ENCODE assay signal across 9 mouse cellular contexts in the genomic region with DNA sequence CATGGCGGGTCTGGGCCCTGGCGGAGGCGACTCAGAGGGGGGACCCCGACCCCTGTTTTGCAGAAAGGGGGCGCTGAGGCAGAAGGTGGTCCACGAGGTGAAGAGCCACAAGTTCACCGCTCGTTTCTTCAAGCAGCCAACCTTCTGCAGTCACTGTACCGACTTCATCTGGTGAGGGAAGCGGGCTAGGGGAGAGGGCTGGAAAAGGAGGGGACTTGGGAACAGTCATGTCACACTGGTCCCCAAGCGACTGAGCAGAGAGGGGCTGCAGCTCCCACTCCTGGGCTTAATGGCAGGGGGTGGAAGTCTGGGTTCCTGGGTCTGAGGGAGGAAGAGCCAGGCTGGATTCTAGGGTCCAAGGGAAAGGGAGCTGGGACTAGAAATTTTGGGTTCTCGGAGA. TPM values are rescaled to one million over a fixed set of nuclear protein-coding genes. Genes with fewer than 3 reads are reported as not detected.
DNase-seq lines count a peak whose midpoint lies in the region; ATAC-seq and TF ChIP-seq lines count a peak whose summit lies in the region.
"Had no signal": no experiment of that assay in that cellular context is flagged by ENCODE, and none has a peak within 500 bp of the region (broad histone marks: within the 10 kb centered on the region; RNA-seq: fewer than 3 reads in every experiment).

No protein-coding gene starts in this region.

- no peaks in the 10 kb centered on the region for H3K9me3 ChIP-seq in lung, embryonic 14.5 days (ENCODE audit: low read depth, low read length)
- no peaks in the 10 kb centered on the region for H3K9me3 ChIP-seq in embryonic facial prominence, embryonic 13.5 days
- H3K9me3 ChIP-seq in intestine, embryonic 15.5 days, result no peaks in the 10 kb centered on the region
- H3K9me3 ChIP-seq in neural tube, embryonic 14.5 days (ENCODE audit: control insufficient read depth, low read length), result no peaks in the 10 kb centered on the region

- ATAC-seq in lung, embryonic 14.5 days (ENCODE audit: insufficient read depth), result peak; percentile 6; the same call in 1 of the 2 replicates
- ATAC-seq in embryonic facial prominence, embryonic 13.5 days (ENCODE audit: insufficient number of reproducible peaks, insufficient read depth, low FRiP score, low TSS enrichment, low read depth), result no peak
- ATAC-seq in intestine, embryonic 15.5 days, result no peak; the same call in none of the 2 replicates
- ATAC-seq in neural tube, embryonic 14.5 days (ENCODE audit: low read depth), result peak; percentile 42; the same call in 1 of the 2 replicates
- no peak for ATAC-seq in megakaryocyte-erythroid progenitor cell, adult 5-6 weeks (replicated peaks; ENCODE audit: low FRiP score, low TSS enrichment, poor library complexity, severe bottlenecking)

- peak overlapping the region; percentile 62 for H3K4me2 ChIP-seq in lung, embryonic 14.5 days
- H3K4me2 ChIP-seq in embryonic facial prominence, embryonic 13.5 days, result peak overlapping the region; percentile 60
- H3K4me2 ChIP-seq in intestine, embryonic 15.5 days (replicated peaks), result peak overlapping the region; percentile 66
- peak overlapping the region; percentile 63 for H3K4me2 ChIP-seq in neural tube, embryonic 14.5 days (ENCODE audit: low read depth, low read length)

- H3K9ac ChIP-seq in lung, embryonic 14.5 days, result no peak overlapping the region
- H3K9ac ChIP-seq in embryonic facial prominence, embryonic 13.5 days, result 0 out of 2 replicates have a peak overlapping the region, but pooled peaks have one; percentile 40
- H3K9ac ChIP-seq in intestine, embryonic 15.5 days, result 0 out of 2 replicates have a peak overlapping the region, but pooled peaks have one; percentile 28
- peak overlapping the region; percentile 29 for H3K9ac ChIP-seq in neural tube, embryonic 14.5 days (replicated peaks; ENCODE audit: low read depth, low read length)

- peak overlapping the region; percentile 32 for H3K4me3 ChIP-seq in lung, embryonic 14.5 days (ENCODE audit: low read depth, low read length)
- peak overlapping the region; percentile 36 for H3K4me3 ChIP-seq in embryonic facial prominence, embryonic 13.5 days
- peak overlapping the region; percentile 28 for H3K4me3 ChIP-seq in intestine, embryonic 15.5 days (replicated peaks)
- H3K4me3 ChIP-seq in neural tube, embryonic 14.5 days (ENCODE audit: low read depth, low read length), result peak overlapping the region; percentile 33

- 4% methylated on average over 12 of the region's 12 CpGs for WGBS in lung, embryonic 14.5 days
- 2% methylated on average over 12 of the region's 12 CpGs for WGBS in embryonic facial prominence, embryonic 13.5 days
- WGBS in intestine, embryonic 15.5 days, result 7% methylated on average over 11 of the region's 12 CpGs
- WGBS in neural tube, embryonic 14.5 days, result 4% methylated on average over 12 of the region's 12 CpGs

- H3K4me1 ChIP-seq in lung, embryonic 14.5 days (ENCODE audit: insufficient read depth), result no peaks in the 10 kb centered on the region; the same call in 1 of the 2 replicates
- peaks cover 31% of the 10 kb centered on the region for H3K4me1 ChIP-seq in embryonic facial prominence, embryonic 13.5 days
- peaks cover 21% of the 10 kb centered on the region for H3K4me1 ChIP-seq in intestine, embryonic 15.5 days (replicated peaks)
- H3K4me1 ChIP-seq in neural tube, embryonic 14.5 days (ENCODE audit: control insufficient read depth, insufficient read depth, low read length), result peaks cover 18% of the 10 kb centered on the region

- TF ChIP-seq CTCF in lung, embryonic 14.5 days (IDR thresholded peaks at IDR 0.05; ENCODE audit: low read depth), result no peak

- H3K27me3 ChIP-seq in lung, embryonic 14.5 days (ENCODE audit: insufficient read depth, low read length), result peaks cover 31% of the 10 kb centered on the region
- peaks cover 75% of the 10 kb centered on the region for H3K27me3 ChIP-seq in embryonic facial prominence, embryonic 13.5 days
- H3K27me3 ChIP-seq in intestine, embryonic 15.5 days (replicated peaks), result peaks cover 22% of the 10 kb centered on the region
- peaks cover 5% of the 10 kb centered on the region; the same call in 1 of the 2 replicates for H3K27me3 ChIP-seq in neural tube, embryonic 14.5 days (ENCODE audit: control insufficient read depth, insufficient read depth, low read length)

- peaks cover 14% of the 10 kb centered on the region for H3K36me3 ChIP-seq in lung, embryonic 14.5 days (ENCODE audit: insufficient read depth)
- peaks cover 5% of the 10 kb centered on the region; the same call in 1 of the 2 replicates for H3K36me3 ChIP-seq in embryonic facial prominence, embryonic 13.5 days
- H3K36me3 ChIP-seq in intestine, embryonic 15.5 days, result 0 out of 2 replicates have a peak, but pooled peaks cover 5% of the 10 kb centered on the region
- no peaks in the 10 kb centered on the region for H3K36me3 ChIP-seq in neural tube, embryonic 14.5 days (ENCODE audit: control insufficient read depth, insufficient read depth, low read length)

- no peak overlapping the region for H3K27ac ChIP-seq in lung, embryonic 14.5 days (ENCODE audit: low read depth)
- no peak overlapping the region for H3K27ac ChIP-seq in embryonic facial prominence, embryonic 13.5 days
- H3K27ac ChIP-seq in intestine, embryonic 15.5 days, result no peak overlapping the region
- H3K27ac ChIP-seq in neural tube, embryonic 14.5 days (ENCODE audit: low read depth, low read length), result no peak overlapping the region

- DNase-seq in lung, embryonic 14.5 days, result no peak
- no peak for DNase-seq in lung, postnatal 25 days (ENCODE audit: low spot score)
- DNase-seq in layer of hippocampus, adult 9-11 months, result no peak
- no peak for DNase-seq in thymus, postnatal 0 days (ENCODE audit: low spot score)

RNA-seq across cellular contexts. Expression of a gene that starts 14.8 kb away (rescaled TPM):
- polyA plus RNA-seq in lung, embryonic 14.5 days (2014; fragmentation: Nextera tagmentation; extraction: Ambion mirVana), result 0.14 and 0.25 TPM in 2 replicates
- 0.17 TPM in 1 of 2 replicates, not detected in the other for polyA plus RNA-seq in embryonic facial prominence, embryonic 13.5 days (2015; fragmentation: Nextera tagmentation; extraction: Ambion mirVana)
- 0.27 and 0.45 TPM in 2 replicates for polyA plus RNA-seq in intestine, embryonic 15.5 days (2015; fragmentation: Nextera tagmentation; extraction: Ambion mirVana)
- polyA plus RNA-seq in neural tube, embryonic 14.5 days (2014; fragmentation: Nextera tagmentation; extraction: Ambion mirVana), result 0.88 and 1.5 TPM in 2 replicates
- not detected in 2 replicates for total RNA-seq in megakaryocyte-erythroid progenitor cell, adult 5-6 weeks (2014; fragmentation: Nextera tagmentation)
- not detected in 2 replicates for total RNA-seq in megakaryocyte-erythroid progenitor cell, adult 5-6 weeks (2017)
- polyA plus RNA-seq in thymus, postnatal 0 days (2015; fragmentation: Nextera tagmentation; extraction: Ambion mirVana), result 0.59 TPM in 1 of 2 replicates, not detected in the other
- total RNA-seq: hematopoietic stem cell, adult 5-6 weeks had no signal

RNA-seq across cellular contexts. Expression of a gene that starts 14.9 kb away (rescaled TPM):
- 138 and 147 TPM in 2 replicates for polyA plus RNA-seq in lung, embryonic 14.5 days (2014; fragmentation: Nextera tagmentation; extraction: Ambion mirVana)
- polyA plus RNA-seq in embryonic facial prominence, embryonic 13.5 days (2015; fragmentation: Nextera tagmentation; extraction: Ambion mirVana), result 43.3 and 44.7 TPM in 2 replicates
- polyA plus RNA-seq in intestine, embryonic 15.5 days (2015; fragmentation: Nextera tagmentation; extraction: Ambion mirVana), result 131 and 135 TPM in 2 replicates
- 39.2 and 52.5 TPM in 2 replicates for polyA plus RNA-seq in neural tube, embryonic 14.5 days (2014; fragmentation: Nextera tagmentation; extraction: Ambion mirVana)
- 1.2 TPM in 1 of 2 replicates, not detected in the other for total RNA-seq in megakaryocyte-erythroid progenitor cell, adult 5-6 weeks (2014; fragmentation: Nextera tagmentation)
- total RNA-seq in megakaryocyte-erythroid progenitor cell, adult 5-6 weeks (2017), result 0.61 and 2.4 TPM in 2 replicates
- polyA plus RNA-seq in thymus, postnatal 0 days (2015; fragmentation: Nextera tagmentation; extraction: Ambion mirVana), result 11.6 and 12.1 TPM in 2 replicates

RNA-seq across cellular contexts. Expression of a gene that starts 29.0 kb away (rescaled TPM):
- polyA plus RNA-seq in lung, embryonic 14.5 days (2014; fragmentation: Nextera tagmentation; extraction: Ambion mirVana), result 1.2 and 1.5 TPM in 2 replicates
- 3.3 and 3.7 TPM in 2 replicates for polyA plus RNA-seq in embryonic facial prominence, embryonic 13.5 days (2015; fragmentation: Nextera tagmentation; extraction: Ambion mirVana)
- 1.2 and 1.8 TPM in 2 replicates for polyA plus RNA-seq in intestine, embryonic 15.5 days (2015; fragmentation: Nextera tagmentation; extraction: Ambion mirVana)
- 4.2 and 5.1 TPM in 2 replicates for polyA plus RNA-seq in neural tube, embryonic 14.5 days (2014; fragmentation: Nextera tagmentation; extraction: Ambion mirVana)
- total RNA-seq in megakaryocyte-erythroid progenitor cell, adult 5-6 weeks (2014; fragmentation: Nextera tagmentation), result not detected in 2 replicates
- total RNA-seq in megakaryocyte-erythroid progenitor cell, adult 5-6 weeks (2017), result not detected in 2 replicates
- 0.09 and 0.27 TPM in 2 replicates for polyA plus RNA-seq in thymus, postnatal 0 days (2015; fragmentation: Nextera tagmentation; extraction: Ambion mirVana)
- total RNA-seq: hematopoietic stem cell, adult 5-6 weeks had no signal

RNA-seq across cellular contexts. Expression of a gene that starts 54.2 kb away (rescaled TPM):
- polyA plus RNA-seq in lung, embryonic 14.5 days (2014; fragmentation: Nextera tagmentation; extraction: Ambion mirVana), result not detected in 2 replicates
- polyA plus RNA-seq in embryonic facial prominence, embryonic 13.5 days (2015; fragmentation: Nextera tagmentation; extraction: Ambion mirVana), result not detected in 2 replicates
- polyA plus RNA-seq in intestine, embryonic 15.5 days (2015; fragmentation: Nextera tagmentation; extraction: Ambion mirVana), result not detected in 2 replicates
- polyA plus RNA-seq in neural tube, embryonic 14.5 days (2014; fragmentation: Nextera tagmentation; extraction: Ambion mirVana), result 0.04 TPM in 1 of 2 replicates, not detected in the other
- not detected in 2 replicates for total RNA-seq in megakaryocyte-erythroid progenitor cell, adult 5-6 weeks (2014; fragmentation: Nextera tagmentation)
- not detected in 2 replicates for total RNA-seq in megakaryocyte-erythroid progenitor cell, adult 5-6 weeks (2017)
- 0.03 TPM in 1 of 2 replicates, not detected in the other for polyA plus RNA-seq in thymus, postnatal 0 days (2015; fragmentation: Nextera tagmentation; extraction: Ambion mirVana)

Comparison
In these comparisons a context has a peak if more than half of its experiments do, and no peak if none do; other contexts are left out.
1. ATAC-seq: peak in lung, embryonic 14.5 days (single experiment) and neural tube, embryonic 14.5 days (single experiment); none in embryonic facial prominence, embryonic 13.5 days (single experiment), intestine, embryonic 15.5 days (single experiment) and megakaryocyte-erythroid progenitor cell, adult 5-6 weeks (single experiment).
2. Peak in every context shown above with its lines, with median percentiles within 50 percentile points of each other: H3K4me2 ChIP-seq and H3K4me3 ChIP-seq.